Mouse (Mus musculus): ENCODE measurements around the gene Pim3. TPM values are rescaled to one million over a fixed set of nuclear protein-coding genes. Genes with fewer than 3 reads are reported as not detected.

The Pim3 gene
- total RNA-seq, 2 experiments from 2014 or later, result 13.0 to 13.8 TPM

DNA sequence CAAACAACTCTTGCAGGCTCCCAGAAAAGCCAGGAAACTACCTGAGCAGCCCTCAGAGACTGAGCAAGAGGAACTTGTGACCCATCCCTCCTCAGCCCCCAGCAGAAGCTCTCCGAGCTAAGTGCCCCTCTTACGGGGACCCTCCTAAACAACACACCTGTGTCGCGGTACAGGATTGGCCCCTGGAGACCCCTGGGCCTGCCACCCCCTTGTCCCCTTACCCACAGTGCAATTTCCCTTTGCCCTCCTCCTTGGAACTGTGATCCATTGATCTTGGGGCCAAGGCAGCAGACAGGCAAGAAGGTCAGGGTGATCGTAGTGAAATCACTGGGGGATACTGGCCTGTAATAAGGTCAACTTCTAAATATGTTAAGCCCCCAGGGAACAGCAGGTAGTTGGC lies 25.4 kb upstream of the Pim3 start:
- ATAC-seq (replicated peaks; ENCODE audit: poor library complexity, severe bottlenecking), result no peak

DNA sequence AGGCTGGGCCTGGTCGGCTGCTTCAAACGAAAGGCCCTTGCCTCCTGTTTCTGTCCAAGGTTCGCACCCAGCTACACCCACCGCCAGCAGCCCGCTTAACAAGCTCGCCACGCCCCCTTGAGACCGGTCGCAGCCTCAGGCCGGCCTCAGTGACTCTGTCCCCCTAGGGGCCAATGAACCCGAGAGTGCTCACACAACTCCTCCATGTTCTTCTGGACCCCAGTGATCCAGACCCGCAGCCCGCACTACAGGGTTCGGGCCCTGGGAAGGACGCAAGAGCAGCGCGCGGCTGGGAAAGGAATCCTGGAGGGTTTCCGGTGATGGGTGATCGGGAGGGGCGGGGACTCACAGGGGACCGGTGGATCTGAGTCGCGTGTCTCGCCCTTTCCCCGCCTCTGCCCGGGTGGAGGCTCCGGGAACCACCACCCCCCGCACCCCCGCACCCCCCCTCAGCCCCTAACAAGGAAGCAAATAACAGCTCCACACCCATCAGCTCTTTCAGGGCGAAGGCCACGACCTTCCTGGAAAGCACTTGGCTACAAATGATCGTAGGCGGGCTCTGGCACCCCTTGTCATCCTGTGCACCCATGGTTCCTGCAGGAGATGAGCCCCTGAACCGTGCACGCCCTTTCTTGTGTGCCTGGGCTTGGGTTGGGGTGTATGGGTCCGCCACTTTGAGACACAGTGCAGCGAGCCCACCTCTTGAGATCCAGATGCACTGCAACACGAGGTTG lies 24.6 kb upstream of the Pim3 start:
- peak; percentile 76 for ATAC-seq (replicated peaks; ENCODE audit: poor library complexity, severe bottlenecking)

GRCm38 (mm10) chr15:88837977-88838376 lies 24.0 kb upstream of the Pim3 start:
- ATAC-seq (replicated peaks; ENCODE audit: poor library complexity, severe bottlenecking), result 0 out of 2 replicates have a peak, but pooled peaks have one; percentile 6

DNA sequence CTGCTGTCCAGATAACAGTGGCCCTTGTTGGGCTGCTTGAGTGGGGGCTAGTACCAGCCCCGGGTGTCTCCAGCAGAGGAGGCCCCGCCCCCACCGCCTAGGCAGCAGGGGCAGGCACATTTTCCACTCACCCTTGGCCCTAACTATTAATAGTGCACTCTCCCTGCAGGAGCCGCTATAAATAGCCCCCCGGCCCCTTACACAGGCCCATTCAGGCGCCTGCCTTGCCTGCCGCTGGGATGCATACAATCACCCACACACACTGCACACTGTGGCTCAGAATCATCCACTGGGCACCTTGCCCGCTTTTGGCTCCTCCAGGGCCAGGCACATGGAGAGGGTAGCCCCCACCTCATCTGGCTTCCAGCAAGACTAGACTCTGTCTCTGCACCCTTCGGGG lies 22.7 kb upstream of the Pim3 start:
- no peak for ATAC-seq (replicated peaks; ENCODE audit: poor library complexity, severe bottlenecking)

DNA sequence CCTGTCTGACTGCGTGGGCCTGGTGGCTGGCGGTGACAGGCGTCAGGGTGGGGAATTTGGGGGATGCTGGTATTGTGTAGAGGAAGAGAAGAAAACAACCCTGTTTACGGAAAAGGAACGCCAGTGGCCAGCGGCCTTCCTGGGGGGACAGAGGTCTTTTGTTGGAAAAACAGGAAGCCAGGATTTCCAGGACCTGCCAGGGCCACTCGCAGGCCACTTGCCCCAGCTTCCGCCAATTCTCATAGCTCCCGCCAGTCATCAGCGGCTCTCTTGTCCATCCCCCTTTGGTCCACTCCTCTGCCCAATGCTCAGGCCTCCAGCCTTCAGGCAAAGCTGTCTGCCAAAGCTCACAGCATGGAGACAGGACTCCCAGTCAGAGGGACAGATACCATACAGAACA lies 21.9 kb upstream of the Pim3 start:
- no peak for ATAC-seq (replicated peaks; ENCODE audit: poor library complexity, severe bottlenecking)

- ATAC-seq (replicated peaks; ENCODE audit: poor library complexity, severe bottlenecking), result no peak
Measured at GRCm38 (mm10) chr15:88841160-88841559, 20.8 kb upstream of the Pim3 start.

DNA sequence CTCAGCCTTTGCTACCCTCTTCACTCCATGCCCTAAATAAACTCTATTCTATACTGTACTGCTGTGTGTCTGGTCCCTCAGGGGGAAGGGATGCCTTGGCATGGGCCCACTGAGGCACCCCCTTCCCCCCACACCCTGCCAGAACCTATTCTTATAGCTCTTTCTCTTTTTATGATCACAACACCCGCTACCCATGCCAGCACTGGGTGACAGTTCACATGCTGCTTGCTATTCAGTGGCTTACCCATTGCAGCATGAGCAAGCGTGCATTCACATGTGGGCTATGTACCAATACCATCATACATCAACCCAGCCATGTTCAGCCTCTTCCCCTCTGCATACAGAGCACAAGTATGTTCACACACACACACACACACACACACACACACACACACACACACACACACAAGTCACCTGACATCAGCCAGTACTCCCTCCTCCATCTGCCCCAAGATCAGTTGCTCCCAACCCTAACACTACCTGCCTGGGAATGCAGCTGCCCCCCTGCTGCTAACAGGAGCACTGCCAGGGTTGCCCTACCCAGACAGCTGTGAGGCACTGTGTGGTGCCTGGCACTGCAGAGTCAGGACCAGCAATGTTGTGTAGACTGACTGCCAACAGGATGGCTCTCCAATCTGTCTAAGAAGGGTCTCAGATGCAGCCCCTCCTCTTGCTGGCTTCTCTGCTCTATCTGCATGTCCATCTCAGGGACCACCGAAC lies 20.2 kb upstream of the Pim3 start:
- ATAC-seq (replicated peaks; ENCODE audit: poor library complexity, severe bottlenecking), result no peak

DNA sequence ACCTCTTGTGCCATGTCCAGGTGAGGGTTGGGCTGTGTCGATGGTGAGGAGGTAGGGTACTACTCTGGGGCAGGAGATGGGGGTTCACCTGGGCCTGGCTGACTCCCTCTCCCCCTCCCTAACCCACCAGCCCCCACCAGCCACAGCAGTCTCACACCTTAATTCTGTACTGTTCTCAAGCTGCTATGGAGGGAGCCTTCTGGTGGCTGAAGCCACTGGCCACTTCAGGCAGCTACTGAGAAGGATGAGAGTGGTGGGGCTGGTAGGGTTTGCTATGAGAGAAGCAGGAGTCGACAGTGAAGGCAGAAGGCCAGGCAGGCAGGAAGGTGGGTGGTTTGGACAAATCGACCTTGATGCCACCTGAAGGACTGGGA lies 19.7 kb upstream of the Pim3 start:
- ATAC-seq (replicated peaks; ENCODE audit: poor library complexity, severe bottlenecking), result no peak

- ATAC-seq (replicated peaks; ENCODE audit: poor library complexity, severe bottlenecking), result no peak; the same call in 1 of the 2 replicates
Measured at GRCm38 (mm10) chr15:88843486-88844097, 18.4 kb upstream of the Pim3 start.

GRCm38 (mm10) chr15:88844966-88845365 lies 17.0 kb upstream of the Pim3 start:
- ATAC-seq (replicated peaks; ENCODE audit: poor library complexity, severe bottlenecking), result no peak

DNA sequence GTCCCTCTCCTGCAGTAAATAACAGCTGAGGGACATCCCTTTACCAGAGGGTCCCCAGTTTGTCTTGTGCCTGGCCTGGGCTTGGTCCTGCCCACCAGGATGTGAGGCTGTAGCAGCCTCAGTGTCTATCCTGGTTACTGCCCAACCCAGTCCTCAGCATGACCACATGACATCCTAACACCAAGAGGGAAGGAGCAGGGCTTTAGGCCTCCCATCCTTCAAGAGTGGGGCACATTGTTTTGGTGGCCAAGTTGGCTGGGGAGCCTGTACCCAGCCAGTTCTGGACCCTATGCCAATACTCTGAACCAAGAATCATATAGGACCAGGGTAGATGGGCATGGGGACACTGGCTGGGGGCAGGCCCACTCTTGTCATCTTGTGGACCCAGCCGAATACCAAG lies 13.3 kb upstream of the Pim3 start:
- no peak for ATAC-seq (replicated peaks; ENCODE audit: poor library complexity, severe bottlenecking)

- ATAC-seq (replicated peaks; ENCODE audit: poor library complexity, severe bottlenecking), result no peak
Measured at GRCm38 (mm10) chr15:88849621-88850020, 12.4 kb upstream of the Pim3 start.

GRCm38 (mm10) chr15:88850146-88850826 lies 11.7 kb upstream of the Pim3 start:
- no peak for ATAC-seq (replicated peaks; ENCODE audit: poor library complexity, severe bottlenecking)

- ATAC-seq (replicated peaks; ENCODE audit: poor library complexity, severe bottlenecking), result no peak
Measured at GRCm38 (mm10) chr15:88851076-88851475, 10.9 kb upstream of the Pim3 start.

- ATAC-seq (replicated peaks; ENCODE audit: poor library complexity, severe bottlenecking), result no peak
Measured at GRCm38 (mm10) chr15:88851507-88852149, 10.4 kb upstream of the Pim3 start.

DNA sequence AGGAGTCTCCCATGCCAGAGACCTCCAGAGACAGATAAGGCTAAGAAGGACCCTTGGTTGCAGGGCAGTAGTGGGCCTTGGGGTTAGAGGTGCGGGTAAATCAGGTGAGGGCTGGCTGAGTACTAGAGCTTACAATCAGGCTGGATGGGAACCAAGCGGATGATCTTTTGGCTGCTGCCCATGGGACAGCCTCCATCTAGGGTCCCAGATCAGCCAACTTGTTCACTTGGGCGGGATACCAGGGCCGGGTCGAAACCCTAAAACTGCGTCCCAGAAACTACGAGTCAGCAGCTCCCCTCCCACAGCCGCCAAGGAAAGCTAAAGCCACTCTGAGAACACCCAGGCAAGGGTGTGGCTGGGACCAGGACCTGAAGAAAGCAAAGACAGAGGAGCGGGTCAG lies 8.9 kb upstream of the Pim3 start:
- ATAC-seq (replicated peaks; ENCODE audit: poor library complexity, severe bottlenecking), result no peak

DNA sequence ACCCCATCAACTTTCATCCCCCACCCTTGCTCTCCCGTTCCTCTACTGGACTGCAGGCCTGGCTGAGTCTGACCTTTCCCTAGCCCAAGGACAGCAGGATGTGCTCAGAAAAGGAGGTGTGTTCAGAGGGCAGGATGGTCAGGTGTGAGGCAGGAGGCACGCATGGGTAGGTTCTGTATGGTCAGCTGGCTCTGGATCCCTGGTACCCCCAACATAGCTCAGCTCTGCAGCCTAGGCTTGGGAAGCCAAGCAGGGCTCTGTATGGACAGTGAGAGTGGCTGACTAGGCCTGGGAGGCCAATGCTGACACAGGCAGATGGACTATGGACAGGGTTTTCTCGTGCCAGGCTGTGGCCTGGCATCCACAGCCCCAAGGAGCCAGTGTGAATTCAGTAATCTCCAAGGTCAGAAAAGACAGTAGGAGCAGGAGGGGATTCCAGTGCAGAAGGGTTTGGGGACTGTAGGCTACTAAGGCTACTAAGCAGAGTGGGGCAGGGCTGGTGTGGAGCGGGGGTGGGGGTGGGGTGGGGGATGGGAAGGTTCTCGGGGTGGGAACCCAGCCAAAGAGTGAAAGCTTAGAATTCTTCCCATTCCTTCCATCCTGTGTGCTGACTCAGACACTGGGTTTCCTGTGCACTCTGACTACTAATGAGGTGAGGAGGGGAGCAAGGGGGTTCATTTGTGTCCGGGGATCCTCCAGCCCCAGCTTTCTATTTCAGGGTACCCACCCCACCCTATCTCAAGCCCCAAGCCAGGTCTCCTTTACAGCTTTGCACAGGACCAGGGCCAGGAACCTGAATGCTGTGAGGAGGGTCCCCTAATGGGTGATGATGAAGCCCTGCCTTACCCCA lies 7.6 kb upstream of the Pim3 start:
- ATAC-seq (replicated peaks; ENCODE audit: poor library complexity, severe bottlenecking), result no peak

- peak; percentile 88 for ATAC-seq (replicated peaks; ENCODE audit: poor library complexity, severe bottlenecking)
Measured at GRCm38 (mm10) chr15:88854969-88855830, 6.8 kb upstream of the Pim3 start.

Measured in granulocyte monocyte progenitor cell, adult 5-6 weeks (primary cell).